Mouse (Mus musculus): ENCODE measurements around the gene Traf3ip3.

DNA sequence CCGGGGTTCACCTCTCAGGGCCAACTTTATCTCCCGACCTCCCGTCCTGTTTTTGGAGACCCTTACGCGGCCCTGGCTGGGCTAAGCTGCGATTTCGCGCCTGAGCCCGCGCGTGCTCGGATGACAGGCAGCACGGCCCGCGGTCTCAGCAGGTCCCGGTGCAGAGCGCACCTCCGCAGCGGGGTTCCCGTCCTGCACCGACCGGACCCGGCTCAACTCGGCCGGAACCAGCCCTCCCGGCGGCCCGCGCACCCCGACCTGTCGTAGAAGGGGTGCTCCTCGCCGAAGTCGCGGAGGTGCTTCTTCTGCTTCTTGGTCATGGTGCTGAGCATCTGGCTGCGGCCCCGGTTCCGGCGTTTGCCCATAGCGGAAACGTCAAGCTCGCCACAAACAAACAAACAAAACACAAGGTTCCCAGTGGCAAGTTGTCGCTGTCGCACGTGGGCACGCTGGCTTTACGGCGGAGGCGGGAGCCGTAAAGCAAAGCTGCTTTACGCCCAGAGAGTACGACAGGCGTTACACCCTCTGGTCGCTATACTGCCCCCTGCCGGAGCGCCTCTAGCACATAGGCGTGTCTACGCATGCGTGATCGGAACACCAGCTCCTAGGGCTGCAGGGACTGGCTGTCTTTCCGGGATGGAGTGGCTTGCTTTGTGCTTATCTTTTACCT is 71.6 kb downstream of the Traf3ip3 start, which contains the start of gene Diexf:
- TF ChIP-seq CTCF (IDR thresholded peaks at IDR 0.05; ENCODE audit: borderline replicate concordance, insufficient read depth, low read depth, low read length) (peak; percentile 91), POLR2A (IDR thresholded peaks at IDR 0.05; ENCODE audit: borderline replicate concordance, insufficient read depth, low read length) (peak; percentile 76; the same call in 1 of the 2 replicates)
